Mouse (Mus musculus) monocyte, adult 5-6 weeks (primary cell): ENCODE data around the gene Paqr7. TPM values are rescaled to one million over a fixed set of nuclear protein-coding genes. Genes with fewer than 3 reads are reported as not detected.

Source experiments
- ATAC-seq: fragments of 153-309, 156-312 bp; replicated peaks from 2 replicates; pipeline ENCODE4 v1.8.0; 2017; ENCODE audit warnings: mild to moderate bottlenecking; ENCODE audit not compliant: low TSS enrichment, insufficient number of reproducible peaks, severe bottlenecking, poor library complexity, low FRiP score
- total RNA-seq: library from RNA; stranded (forward); fragments of 200-1000, 200-491, 200-594 nt; gene quantifications from 3 replicates; pipeline ENCODE4 v1.2.3, GENCODE M21; 2017

The Paqr7 gene
- total RNA-seq, 1 experiment from 2014 or later = 2.3 TPM

DNA sequence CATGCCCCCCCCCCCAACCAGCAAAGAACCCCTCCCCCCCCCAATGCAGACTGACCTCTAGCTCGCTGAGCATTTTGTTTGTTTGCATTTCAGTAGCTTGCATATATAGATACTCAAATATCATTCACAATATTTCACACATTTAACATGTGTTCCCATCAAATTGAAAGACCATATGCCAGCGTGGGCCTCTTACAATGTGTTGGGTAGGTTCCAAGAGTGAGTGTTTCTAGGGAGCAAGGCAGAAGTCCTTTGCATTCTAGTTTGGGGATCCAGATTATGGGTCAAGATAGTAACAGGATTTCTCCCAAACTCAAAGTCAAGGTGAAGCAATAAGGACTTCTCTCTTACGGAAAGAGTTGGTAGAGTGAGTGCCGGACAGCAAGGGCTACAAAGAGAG, 22.0 kb downstream of the Paqr7 start:
- ATAC-seq = no peak

DNA sequence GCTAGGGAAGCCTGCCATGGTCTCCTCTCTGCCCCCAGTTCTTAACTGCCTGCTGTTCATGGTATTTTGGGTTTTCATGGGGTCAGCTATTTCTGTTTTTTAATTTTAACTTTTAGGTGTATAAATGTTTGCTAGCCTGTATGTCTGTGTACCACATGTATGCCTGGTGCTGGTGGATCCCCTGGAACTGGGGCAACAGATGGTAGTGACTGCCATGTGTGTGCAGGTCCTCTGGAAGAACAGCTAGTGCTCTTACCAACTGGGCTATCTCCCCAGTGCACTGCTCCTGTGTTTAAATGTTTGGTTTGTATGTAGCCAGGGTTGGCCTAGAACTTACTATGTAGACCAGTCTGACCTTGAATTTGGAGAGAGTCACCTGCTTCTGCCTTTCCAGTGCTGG, 22.8 kb downstream of the Paqr7 start:
- no peak for ATAC-seq

DNA sequence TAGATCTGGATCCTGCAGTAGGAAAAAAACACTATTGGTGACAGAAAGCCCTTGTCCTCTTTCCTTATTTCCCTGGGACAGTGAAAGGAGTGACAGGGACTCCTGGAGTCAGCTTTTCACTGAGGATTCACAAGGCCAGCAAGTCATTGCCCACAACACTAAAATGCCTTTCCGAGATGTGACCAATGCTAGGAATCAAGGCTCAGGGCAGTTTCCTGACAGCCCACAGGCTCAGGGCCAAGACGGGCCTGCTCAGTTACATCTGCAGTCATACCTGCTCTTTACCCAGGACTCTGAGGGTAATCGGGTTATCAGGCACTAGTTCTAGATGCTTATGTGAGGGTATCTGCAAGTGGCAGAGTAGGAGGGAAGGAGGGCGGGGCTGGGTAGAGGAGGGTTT, 26.9 kb downstream of the Paqr7 start:
- ATAC-seq = no peak

DNA sequence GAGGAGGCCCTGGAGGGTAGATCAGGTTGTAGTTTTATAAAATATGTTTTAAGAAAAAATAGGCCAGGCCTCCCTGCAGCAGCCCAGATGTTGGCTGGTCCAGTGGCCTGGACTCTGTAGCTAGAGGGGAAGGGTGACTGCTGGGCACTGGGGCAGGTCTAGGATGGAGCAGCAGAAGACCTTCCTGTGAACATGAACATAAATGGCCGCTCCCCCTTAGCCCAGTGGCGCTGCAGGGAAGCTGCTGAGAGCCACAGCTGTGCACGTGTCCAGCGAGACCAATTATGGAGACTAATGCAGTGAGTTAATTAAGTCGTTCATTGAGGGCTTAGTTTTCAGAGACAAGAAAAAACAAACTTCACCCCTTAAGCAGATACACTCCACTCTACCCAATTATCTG, 29.3 kb downstream of the Paqr7 start:
- no peak for ATAC-seq

DNA sequence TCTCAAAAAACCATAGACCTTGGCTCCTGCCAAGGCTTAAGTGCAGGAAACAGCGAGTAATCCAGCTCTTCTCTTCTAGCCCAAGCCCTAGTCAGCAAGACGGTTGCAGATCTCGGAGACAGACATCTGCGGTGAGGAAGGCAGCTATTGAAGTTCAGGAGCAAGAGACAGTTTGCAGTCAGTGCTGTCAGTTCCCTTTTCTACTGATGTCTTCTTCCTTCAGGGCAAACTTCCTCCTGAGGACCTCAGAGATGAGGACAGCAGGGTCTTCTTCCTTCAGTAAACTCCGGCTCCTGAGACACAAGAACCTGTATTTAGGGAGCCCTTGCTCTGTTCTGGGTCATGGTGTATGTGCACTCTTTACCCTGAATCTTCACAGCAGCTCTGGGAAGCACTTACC, 29.7 kb downstream of the Paqr7 start:
- ATAC-seq = 0 out of 2 replicates have a peak, but pooled peaks have one; percentile 27

DNA sequence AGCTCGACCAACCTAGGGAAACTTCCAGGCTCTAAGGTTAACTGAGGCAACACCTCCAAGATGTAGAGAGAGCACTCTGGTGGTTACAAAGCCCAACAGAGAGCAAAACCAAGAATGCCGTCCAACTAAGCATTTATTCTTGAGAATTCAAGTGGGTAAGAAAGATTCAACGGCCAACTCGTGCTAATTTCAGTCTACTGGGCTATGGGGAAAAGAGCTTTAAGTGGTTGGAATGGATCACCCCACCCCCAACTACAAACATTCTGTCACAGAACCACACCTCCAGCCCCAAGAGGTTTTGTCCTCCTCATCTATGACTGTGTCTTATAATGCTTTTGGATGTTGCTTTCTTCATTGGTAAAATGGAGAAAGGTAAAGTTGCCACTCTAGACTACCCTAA, 36.4 kb downstream of the Paqr7 start:
- no peak for ATAC-seq

DNA sequence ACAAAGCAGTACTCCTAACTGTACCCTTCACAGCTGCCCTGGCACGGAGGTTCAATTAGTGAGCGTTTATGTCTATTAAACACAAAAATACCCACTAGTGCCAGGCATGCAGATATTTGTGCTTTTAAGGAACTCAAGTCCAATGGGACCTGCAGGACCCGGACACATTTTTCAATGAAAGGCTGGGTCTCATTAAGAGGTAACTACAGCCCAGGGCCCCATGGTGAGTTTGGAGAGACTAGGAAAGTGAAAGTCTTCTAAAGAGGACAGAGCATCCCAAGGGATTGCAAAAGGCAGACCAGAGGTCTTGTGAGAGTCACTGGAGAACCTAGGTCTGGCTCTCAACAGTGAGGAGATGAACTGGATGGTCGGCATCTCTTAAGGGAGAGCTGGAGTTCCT, 36.9 kb downstream of the Paqr7 start:
- ATAC-seq = no peak

DNA sequence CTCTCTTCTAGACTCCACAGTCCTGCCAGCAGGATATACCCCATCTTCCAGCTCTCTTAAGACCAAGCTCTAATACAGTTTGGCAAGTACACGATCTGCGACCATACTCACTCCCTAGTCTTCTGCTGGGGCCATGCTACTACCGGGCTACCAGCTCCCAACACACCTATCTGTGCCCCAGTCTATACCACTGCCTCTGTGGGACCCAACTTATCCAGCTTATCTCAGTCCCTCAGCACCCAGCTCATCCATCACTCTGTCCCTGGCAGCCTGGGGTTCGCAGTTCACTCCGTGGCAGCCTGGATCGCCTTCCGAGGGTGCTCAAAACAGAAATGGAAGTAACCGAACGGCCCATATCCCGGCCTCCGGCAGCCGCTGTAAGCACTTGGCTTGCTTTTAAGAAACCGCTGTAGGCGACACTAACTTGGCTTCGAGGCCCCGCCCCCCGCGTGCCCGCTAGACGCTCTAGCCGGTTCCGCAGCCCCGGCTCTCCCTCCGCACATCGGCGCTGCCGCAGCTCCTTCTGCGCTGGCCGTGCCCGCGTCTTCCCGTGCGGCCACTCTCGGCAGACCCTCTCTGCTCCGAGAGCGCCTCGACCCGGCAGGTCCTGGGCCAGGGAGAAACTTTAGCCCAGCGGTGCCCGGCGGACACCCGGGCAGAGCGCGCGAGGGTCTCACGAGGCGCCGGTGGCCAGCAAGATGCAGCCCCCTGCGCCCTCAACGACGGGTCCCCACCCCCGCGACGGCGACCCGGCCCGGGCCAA, 37.8 kb downstream of the Paqr7 start:
- ATAC-seq = 0 out of 2 replicates have a peak, but pooled peaks have one; percentile 21

DNA sequence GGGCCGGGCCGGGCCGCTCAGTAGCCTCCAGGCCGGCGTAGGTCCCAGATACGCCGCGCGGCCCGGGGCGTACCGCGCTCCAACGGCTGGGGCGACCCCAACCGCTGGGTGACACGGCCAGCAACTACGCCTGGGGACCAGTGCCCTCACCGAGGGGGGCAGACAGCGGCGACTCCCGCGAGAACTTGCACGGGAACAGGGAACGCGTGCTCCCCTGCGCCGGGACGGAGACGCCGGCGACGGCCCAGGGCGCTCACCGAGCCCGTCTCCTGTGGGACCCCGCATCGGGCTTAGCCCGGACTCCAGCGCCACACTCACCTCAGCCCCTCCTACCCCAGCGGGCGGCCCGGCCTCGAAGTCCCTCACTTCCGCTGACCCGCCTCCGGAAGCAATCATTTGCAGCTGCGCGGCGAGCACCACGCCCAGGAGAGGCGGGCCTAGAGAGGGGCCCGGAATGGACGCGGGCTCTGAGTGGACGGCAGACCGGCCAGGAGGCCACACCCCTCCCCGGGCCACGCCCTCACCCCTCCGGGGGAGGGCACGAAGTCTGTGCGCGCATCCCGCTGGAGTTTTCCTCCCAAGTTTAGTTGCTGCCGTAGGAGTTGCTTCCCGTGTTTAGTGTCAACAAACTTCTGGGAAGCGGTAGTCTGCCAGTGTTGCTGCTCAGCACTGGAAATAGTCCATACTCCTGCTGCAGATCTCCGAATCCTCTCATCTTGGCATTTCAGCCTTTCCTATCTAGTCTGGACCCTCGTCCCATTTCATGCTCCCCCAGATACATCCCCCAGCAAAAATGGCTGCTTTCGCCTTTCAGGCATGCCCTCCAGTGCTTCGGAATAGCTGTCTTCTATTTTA, 38.7 kb downstream of the Paqr7 start, which contains the start of gene Mtfr1l:
TSS of gene Mtfr1l (minus strand) at position 456 of the 855 bp plus-strand sequence.
- peak; percentile 91 for ATAC-seq

DNA sequence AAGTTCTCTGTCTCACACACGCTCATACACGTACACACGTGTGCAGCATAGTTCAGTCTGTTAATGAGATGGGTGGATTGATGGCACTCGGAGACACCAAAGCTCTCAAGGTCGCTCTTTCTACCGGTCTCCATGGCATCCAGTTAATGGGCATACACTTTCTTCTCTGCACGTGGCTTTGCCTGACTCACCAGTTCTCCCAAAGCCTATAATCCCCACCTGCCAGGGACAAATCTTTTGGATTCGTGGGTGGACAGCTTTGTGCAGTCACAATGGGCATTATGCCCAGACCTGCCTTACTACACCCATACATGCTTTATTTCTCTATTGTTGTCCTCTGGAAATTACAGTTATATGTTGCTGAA, 39.3 kb downstream of the Paqr7 start:
- ATAC-seq = 0 out of 2 replicates have a peak, but pooled peaks have one; percentile 7

DNA sequence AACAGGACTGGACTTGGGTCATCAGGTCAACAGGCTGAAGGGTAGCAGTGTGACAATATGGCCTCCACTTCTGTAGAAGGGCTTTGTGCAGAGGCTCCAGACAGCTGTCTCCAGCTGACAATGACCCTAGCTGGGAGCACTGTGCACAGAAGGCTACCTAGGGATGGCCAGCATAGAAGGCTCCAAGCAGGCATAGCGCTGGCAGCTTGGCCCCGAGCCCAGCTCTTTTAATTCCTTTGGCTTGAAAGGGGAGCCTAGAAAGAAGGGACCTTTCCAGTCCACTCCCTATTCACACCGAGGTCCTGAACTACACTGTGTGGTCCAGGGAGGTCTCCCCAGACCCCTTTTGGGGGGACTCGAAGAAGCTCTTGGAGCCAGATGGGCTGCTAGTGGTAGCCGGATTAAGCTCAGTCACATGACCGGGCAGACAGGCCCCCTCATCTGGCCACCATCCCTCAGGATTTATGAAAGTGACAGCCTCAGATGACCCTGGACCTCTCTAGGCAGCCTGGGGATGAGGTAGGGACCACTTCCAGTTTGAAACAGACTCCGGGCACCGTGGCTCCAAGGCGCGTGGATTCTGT, 42.6 kb downstream of the Paqr7 start:
- ATAC-seq = no peak

DNA sequence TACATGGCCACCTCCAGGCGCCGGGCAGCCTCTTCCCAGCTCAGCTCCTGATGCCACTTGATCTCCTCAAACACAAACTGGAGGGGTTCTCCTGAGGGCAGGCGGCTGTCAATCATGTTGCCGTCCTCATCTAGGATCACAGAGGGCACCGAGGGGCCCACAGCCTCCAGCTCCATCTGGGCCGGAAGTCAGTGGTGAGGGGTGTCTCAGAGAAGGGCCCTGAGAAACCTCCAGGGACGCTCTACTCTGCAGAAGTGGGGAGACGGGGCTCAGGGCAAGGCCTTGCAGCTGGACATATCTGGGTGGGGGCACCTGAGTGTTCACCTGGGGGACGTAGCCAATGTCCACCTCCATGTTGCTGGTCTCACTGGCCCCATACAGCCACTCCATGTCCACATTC, 46.2 kb downstream of the Paqr7 start:
- ATAC-seq = no peak

DNA sequence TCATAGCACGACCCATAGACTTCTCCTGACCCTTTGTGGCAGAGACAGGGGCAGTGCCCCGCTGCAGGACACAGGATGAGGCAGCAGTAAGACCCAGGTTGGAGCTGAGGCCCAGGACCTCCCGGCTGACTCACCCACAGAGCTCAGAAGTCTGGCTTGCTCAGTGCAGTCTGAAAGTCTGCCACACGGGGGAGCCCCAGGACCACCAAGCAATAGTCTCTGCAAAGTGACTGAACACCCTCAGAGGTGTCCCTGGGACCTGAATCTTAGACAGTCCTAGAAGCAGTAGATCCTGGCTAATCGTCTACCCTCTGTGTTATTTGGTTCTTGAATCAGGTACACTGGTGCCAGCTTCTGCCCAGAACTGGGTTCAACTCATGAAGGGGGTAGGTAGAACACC, 46.8 kb downstream of the Paqr7 start:
- peak; percentile 63 for ATAC-seq

DNA sequence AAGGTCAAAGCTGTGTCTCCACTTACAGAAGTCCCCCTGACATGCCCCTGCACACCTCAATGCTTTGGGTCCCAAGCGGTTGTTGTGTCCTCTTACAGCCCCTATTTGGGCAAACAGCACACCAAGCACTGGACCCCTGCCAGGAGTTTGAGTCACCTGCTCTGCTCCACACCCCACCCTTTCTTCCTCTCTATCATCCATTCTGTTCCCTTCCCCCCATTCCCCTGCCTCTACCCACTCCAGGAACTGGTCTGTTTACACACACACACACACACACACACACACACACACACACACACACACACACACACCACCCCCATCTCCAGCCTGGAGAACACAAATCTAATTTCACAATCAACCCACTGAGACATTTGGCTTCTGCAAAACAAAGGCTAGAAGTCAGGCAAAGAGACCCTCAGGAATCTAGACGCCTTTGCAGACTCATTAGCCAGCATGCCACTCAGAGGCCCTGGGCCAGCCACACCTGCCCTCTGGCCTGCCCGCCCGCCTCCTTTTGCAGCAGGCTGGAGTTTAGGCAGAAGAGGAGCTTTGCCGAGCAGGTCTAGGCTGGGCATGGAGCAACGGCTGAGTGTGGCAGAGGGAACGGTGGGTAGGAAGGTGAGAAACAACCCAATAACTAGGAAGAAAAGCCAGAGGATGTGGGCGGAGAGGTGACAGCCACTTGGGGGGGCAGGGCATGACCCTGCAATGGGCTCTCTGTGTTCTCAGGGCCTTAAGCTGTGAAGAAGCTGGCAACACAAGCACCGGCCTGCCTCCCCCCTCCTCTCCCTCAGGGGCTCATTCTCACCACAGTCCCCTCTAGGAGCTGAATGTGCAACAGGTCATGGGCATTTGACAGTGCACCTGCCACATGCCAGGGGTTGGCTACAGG, 50.6 kb downstream of the Paqr7 start:
- ATAC-seq = no peak

DNA sequence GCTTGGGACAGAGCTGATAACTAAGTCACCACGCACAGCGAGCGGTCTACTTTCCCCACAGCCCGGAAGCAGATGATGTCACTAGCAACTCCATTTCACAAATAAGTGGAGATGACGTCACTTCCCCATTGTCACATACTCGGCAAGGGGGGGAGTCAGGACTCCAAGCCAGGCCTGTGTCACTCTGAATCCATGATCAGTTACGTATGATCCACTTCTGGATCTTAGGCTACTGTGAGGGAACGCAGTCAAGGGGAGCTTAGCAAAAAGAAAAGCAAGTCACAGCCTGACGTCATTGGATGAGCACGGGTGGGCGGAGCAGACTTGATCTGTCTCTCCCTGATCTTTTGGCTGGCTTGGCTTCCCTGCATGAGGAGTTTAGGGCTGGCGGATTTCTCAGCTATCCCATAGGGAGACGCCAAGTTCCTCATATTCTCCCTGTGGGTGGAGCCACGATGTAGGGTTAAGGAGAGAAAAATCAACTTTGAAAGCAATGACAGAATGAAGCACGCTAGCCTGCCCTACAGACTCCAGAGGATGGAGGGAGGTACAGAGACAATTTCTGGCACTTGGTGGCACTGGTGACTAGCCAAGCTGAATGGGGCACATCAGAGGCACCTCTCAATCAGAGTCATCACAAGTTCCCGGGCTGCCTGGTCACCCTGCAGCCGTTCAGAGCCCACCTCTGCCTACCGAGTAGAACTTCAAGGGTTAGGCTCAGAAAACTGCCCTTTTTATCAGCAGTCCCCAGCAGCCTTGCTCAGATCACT, 51.9 kb downstream of the Paqr7 start:
- ATAC-seq = peak; percentile 64

DNA sequence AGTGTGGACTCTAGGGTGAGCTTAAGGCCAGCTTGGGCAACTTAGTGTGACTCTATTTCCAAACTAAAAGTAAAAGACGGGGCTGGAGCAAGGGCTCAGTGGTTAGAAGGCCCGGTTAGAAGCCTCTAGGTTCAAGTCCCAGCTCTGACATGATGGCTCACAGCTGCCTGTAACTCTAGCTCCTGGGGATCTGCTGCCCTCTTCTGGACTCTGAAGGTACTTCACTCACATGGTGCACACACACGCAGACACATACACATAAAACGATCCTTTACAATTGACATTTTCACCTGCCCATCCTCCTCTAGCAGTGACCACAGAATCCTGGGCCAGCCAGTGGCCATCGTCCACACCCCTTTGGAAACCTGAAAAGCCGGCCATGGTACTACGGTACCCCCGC, 53.4 kb downstream of the Paqr7 start:
- ATAC-seq = no peak

DNA sequence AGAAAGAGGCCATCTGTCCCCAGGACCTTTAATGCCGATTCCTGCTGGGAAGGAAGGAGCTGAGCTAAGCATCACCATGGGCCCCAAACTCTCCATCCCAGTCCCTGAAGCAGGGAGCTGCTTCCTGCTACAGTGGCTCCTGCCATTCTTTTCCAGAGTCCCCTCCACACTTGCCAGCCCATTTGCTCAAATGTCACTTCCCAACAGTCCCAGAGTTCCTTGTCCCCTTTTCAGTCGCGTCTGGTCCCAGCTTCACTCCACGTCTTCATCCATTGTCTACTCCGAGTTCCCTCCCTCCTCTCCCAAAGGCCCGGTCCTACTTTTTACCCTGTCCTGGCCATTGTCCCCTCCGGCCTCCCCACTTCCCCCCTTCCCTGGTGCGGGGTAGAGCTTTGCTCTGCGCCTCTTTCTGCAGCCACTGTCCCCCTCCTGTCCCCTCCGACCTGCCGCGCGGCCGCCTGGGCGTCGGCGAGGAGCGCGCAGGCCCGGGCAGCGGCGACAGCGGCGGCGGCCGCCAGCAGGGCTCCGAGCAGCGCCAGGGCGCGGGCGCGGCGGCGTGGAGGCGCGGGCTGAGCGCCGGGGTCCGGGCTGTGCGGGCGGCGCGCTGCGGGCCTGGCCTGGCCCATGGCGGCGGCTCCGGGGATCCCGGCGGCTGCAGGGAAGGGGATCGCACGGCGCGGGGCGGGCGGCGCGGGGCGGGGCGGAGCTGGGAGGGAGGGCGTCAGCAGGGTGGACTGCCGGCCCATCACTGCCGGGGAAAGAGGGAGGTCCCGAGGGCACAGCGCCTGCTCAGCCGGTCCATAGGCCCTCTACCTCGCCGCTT, 55.2 kb downstream of the Paqr7 start, which contains the start of gene Selenon:
TSS of gene Selenon (minus strand) at position 673 of the 823 bp plus-strand sequence.
- no peak for ATAC-seq
